Mouse (Mus musculus): Measurements from ENCODE around the gene Pdxp.
"Not testable (repeated sequence)": the region's sequence is repeated elsewhere in the genome, so short reads cannot be mapped to it uniquely, and the experiment has no call there.

Pdxp gene

GRCm38 (mm10) chr15:78913632-78914090 lies at the start of gene Pdxp:
Gene Pdxp (plus strand): TSS chr15:78913919.
- DNase-seq (ENCODE audit: low spot score): peak; percentile 83

GRCm38 (mm10) chr15:78868398-78868797 lies 45.3 kb upstream of the Pdxp start:
- DNase-seq (ENCODE audit: low spot score): no peak

GRCm38 (mm10) chr15:78868826-78869233 lies 44.9 kb upstream of the Pdxp start:
- no peak for DNase-seq (ENCODE audit: low spot score)

GRCm38 (mm10) chr15:78869775-78870174 lies 43.9 kb upstream of the Pdxp start:
- no peak for DNase-seq (ENCODE audit: low spot score)

- no peak for DNase-seq (ENCODE audit: low spot score)
Measured at GRCm38 (mm10) chr15:78872021-78872608, 41.6 kb upstream of the Pdxp start.

GRCm38 (mm10) chr15:78873803-78874435 lies 39.8 kb upstream of the Pdxp start:
- no peak for DNase-seq (ENCODE audit: low spot score)

- no peak for DNase-seq (ENCODE audit: low spot score)
Measured at GRCm38 (mm10) chr15:78874989-78875388, 38.7 kb upstream of the Pdxp start.

GRCm38 (mm10) chr15:78875537-78875936 lies 38.2 kb upstream of the Pdxp start:
- no peak for DNase-seq (ENCODE audit: low spot score)

- DNase-seq (ENCODE audit: low spot score): peak; percentile 78
Measured at GRCm38 (mm10) chr15:78876258-78876696, 37.4 kb upstream of the Pdxp start.

- peak; percentile 94 for DNase-seq (ENCODE audit: low spot score)
Measured at GRCm38 (mm10) chr15:78876991-78877809, 36.5 kb upstream of the Pdxp start, which contains the start of gene Gga1. Gene Gga1 (plus strand): TSS chr15:78877190.

- DNase-seq (ENCODE audit: low spot score): no peak
Measured at GRCm38 (mm10) chr15:78877810-78878390, 35.8 kb upstream of the Pdxp start.

- not testable (repeated sequence) for DNase-seq (ENCODE audit: low spot score)
Measured at GRCm38 (mm10) chr15:78878792-78879516, 34.8 kb upstream of the Pdxp start.

GRCm38 (mm10) chr15:78880432-78880831 lies 33.3 kb upstream of the Pdxp start:
- no peak for DNase-seq (ENCODE audit: low spot score)

GRCm38 (mm10) chr15:78881828-78882227 lies 31.9 kb upstream of the Pdxp start:
- no peak for DNase-seq (ENCODE audit: low spot score)

- no peak for DNase-seq (ENCODE audit: low spot score)
Measured at GRCm38 (mm10) chr15:78889401-78889853, 24.3 kb upstream of the Pdxp start.

GRCm38 (mm10) chr15:78892440-78892839 lies 21.3 kb upstream of the Pdxp start:
- no peak for DNase-seq (ENCODE audit: low spot score)

GRCm38 (mm10) chr15:78894726-78895125 lies 19.0 kb upstream of the Pdxp start:
- DNase-seq (ENCODE audit: low spot score): no peak

GRCm38 (mm10) chr15:78895741-78896140 lies 18.0 kb upstream of the Pdxp start:
- DNase-seq (ENCODE audit: low spot score): no peak

GRCm38 (mm10) chr15:78896149-78896548 lies 17.6 kb upstream of the Pdxp start:
- DNase-seq (ENCODE audit: low spot score): no peak

GRCm38 (mm10) chr15:78897488-78897887 lies 16.2 kb upstream of the Pdxp start:
- DNase-seq (ENCODE audit: low spot score): no peak

- no peak for DNase-seq (ENCODE audit: low spot score)
Measured at GRCm38 (mm10) chr15:78898507-78899001, 15.2 kb upstream of the Pdxp start.

GRCm38 (mm10) chr15:78899409-78899739 lies 14.3 kb upstream of the Pdxp start, which contains the start of gene Gm49510:
Gene Gm49510 (plus strand): TSS chr15:78899667.
- no peak for DNase-seq (ENCODE audit: low spot score)
